Mouse (Mus musculus): ENCODE data around the gene Foxo1.

Gene Foxo1

DNA sequence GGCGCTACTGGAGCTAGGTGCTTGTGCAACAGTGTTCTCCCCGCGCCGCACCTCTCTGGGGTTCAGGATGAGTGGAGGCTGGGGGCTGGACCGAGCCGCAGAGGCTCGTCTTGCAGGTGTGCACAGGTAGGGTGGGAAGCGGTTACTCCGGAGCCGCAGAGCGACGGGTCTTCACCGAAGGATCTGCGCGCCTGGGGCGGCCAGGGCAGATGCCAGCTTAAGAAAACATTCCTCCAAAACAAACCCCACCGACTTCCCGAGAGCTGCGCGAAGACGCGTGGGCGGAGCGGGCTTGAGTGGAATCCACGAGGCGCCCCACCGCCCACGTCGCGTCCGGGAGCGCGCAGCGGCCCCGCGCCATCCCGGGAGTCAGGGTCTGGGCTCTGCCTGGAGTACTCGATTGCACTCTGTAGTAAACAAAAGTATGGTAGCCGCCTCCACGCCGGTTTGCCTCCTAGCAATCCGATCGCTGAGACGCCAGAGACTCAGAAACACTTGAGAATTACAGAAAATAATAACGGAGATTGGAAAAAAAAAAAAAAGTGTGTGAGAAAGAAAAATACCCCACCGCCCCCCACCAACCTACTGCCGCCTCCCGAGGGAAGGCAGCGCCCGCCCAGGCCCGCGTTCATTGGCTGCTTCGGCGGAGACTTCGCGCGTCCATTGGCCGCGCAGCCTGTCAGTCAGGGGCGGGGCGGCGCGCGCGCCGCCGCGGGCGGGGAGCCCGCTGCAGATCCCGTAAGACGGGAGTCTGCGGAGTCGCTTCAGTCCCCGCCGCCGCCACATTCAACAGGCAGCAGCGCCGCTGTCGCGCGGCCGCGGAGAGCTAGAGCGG lies at the start of gene Foxo1:
Gene Foxo1 (plus strand): TSS at position 685 of the 835 bp plus-strand sequence.
- peak; percentile 88 to 97 for DNase-seq (ENCODE audit: inconsistent age in 2 of 2, low spot score in 1 of 2)

DNA sequence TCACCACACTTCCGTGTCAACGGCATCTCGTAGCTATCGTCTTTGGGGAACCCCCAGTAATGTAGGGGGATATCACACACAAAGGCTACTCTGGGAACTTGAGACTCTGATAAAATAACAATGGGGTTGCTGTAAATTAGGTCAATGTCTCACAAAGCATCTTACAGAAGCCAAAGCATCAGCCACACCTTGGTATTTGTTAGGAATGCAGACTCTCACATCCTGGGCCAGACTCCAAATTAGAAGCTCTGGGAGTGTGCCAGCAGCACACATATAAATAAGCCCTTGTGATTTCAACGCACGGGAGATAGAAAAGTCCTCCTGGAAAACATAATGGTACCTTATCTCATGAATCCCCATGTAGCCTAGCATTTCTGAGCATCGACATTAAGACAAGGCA lies 49.3 kb upstream of the Foxo1 start:
- DNase-seq (ENCODE audit: inconsistent age in 2 of 2, low spot score in 1 of 2), result no peak

DNA sequence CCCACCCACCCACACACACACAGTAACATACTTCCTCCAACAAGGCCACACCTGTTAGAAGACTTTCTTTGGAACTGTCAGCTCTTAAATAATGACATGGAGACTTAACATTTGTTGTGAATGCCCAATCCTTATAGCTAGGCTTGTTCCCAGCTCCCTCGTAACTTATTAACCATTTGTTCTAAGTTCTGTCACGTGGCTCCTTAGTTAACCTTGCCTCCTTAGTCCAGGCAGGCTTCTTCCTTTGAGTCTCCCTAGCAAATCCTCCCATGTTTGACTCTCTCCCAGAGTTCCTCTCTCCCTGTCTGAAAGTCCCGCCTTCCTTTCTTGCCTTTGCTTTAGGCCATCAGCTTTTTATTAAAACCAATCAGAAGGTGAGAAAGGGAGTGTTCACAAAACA lies 47.1 kb upstream of the Foxo1 start:
- DNase-seq (ENCODE audit: inconsistent age in 2 of 2, low spot score in 1 of 2), result no peak

DNA sequence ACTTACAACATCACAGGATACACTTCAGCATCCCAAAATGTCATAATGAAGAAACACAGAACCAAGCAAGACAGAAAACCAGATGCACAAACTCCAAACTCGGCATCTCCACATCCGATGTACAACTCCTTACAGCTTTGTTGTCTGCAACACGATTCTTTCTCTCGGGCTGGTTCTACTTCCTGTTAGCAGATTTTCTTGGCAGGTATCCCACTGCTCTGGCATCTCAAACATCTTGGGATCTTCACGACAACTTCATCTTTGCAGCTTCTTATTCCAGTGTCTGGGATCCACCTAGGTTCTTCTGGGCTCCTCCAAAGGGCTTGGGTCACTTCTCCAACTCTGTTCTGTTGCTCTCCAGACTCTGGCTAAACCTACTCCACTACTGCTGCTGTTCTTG lies 46.2 kb upstream of the Foxo1 start:
- DNase-seq (ENCODE audit: inconsistent age in 2 of 2, low spot score in 1 of 2), result no peak

DNA sequence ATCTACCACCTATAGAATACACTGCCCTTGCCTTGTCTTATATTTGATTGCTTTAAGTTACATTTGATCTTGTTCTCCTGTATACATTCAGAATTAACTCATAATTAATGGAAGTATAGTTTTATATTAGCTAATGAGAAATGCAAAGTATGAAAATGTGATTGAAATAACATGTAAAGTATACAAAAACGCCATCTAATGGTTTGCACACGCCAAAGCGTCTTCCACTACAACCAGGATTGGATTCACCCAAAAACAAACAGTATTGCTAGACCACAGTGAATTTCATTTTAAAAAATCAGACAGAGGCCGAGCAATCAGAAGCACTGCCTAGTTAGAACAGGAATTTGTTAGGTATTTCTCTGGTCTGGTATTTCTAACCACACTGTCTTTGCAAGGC lies 31.6 kb upstream of the Foxo1 start:
- DNase-seq (ENCODE audit: inconsistent age in 2 of 2, low spot score in 1 of 2), result no peak

DNA sequence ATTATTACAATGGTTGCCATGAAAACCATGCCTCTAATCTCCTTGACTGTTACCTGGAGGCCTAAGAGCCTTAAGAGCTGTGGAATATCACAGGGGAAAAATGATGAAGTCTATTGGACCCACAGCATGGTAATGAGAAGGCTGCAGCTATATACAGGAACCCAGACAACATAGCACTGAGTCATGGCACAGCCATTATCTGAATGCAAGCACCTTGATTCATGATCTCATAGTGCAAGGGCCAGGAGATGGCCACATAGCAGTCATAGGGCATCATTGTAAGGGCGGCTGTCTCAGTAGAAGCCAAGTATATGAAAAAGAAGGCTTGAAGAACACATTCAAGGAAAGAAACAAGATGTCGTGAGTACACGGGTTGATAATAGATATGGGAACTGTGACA lies 31.0 kb upstream of the Foxo1 start:
- no peak for DNase-seq (ENCODE audit: inconsistent age in 2 of 2, low spot score in 1 of 2)

DNA sequence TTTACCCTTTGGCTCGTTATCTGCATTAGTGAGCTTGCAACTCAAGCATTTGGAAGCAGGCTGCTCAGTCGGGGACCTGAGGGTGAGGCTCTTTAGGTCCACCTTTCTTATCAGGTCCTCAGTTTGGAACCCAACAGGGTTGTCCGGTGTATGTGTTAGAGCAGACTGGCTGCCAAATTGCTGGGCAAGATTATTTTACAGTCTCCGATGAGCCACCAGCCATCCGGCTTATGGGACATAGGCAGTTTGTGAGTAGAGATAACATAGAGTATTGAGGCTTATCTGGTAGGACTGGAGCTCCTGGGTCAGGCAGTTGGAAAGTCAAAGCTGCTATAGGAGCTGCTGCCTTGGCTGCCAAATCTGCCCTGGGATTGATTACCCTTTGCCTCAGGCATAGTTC lies 27.1 kb upstream of the Foxo1 start:
- peak in 1 of 2 experiments; percentile 13 for DNase-seq (ENCODE audit: inconsistent age in 2 of 2, low spot score in 1 of 2)

DNA sequence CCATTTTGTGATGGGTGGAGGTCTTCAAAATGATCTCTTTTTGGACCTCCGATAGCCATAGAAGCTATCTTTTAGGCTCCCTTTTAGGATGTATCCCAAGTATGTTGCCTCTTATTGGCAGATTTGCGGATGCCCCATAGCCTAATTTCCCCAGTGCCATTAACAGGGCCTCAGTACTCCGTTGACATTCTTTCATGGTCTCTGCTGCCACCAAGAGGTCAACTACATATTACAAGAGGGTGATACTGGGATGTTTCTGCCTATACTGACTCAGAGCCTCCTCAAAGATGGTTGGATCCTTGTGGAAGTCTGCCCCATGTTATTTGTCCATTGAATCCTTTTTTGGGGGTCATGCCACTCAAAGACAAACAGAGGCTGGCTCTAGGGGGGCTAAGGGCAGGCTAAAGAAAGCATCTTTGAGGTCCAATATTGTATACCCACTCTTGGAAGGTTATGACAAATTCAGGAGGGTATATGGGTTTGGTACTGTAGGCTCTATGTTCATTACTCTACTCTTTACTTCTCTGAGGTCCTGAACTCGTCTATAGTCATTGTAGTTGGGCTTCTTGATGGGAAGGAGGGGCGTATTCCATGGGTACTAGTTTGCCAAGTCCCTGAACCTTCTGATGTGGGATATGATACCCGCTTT lies 25.6 kb upstream of the Foxo1 start:
- peak; percentile 71 to 96 for DNase-seq (ENCODE audit: inconsistent age in 2 of 2, low spot score in 1 of 2)

DNA sequence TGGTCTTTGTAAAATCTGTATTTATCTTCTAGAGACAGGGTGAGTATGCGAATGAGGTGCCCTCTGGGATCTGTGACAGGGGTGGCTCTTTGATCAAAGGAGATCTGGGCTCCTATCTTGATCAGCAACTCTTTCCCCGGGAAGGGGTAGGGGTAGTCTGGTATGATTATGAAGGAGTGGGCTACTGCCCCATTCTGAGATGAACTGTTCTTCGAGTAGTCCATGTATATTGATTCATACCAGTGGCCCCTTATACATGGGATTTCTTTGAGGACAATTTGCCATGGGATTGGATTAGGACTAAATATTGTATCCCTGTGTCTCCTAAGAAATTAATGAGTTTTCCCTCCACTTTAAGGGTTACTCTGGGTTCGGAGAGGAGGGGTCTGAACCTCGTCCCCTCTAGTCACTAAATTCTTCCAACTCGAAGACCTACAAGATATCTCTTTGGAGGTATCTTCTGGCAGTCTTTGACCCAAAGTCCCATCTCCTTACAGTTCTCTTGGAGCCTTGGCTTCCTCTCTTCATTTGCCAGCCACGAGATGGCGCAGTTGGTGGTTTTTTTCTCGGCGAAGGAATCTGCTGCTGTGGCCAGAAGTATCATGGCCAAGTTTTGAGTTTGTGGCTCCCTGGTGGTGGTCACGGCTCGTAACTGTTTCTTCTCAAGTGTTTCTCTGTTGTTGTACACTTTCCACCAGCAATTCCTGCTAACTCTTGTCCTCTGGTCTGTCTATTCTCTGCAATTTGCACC lies 24.7 kb upstream of the Foxo1 start:
- DNase-seq (ENCODE audit: inconsistent age in 2 of 2, low spot score in 1 of 2), result peak; percentile 17 to 63

DNA sequence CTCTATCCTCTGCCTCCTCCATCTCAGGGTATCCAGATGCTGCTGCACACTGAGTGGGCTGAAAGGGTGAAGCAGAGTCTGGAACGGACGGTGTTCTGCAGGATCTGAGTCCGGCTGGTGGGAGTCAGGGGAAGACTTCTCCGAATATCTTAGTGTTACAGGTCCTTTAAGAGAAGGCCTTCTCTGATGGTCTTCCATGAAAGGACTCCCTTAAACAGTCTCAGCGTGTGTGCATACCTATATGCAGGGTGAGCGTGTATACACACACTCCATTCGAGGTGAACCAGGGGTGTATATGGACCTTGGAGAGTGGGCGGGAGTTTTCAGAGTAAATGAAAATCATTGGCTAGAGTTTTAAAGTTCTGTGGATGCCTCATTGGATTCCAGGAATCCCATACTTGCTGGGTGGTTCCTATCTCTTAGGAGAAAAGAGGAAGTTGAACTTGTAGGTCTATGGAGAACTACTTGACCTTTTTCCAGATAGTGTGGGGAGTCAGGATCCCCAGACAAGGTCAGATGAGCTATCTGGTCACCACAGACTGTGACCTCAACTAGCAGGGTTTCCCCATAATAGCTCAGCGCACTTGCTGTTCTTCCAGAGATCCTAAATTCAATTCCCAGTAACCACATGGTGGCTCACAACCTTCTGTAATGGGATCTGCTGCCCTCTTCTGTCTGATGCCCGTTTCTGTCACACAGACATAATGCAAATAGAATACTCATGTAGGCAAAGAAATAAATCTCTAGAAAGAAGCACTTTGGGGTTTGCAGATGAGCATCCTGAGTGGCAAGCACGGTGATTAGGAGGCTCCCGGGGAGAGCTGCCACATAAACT lies 21.9 kb upstream of the Foxo1 start:
- DNase-seq (ENCODE audit: inconsistent age in 2 of 2, low spot score in 1 of 2), result peak; percentile 17 to 47

DNA sequence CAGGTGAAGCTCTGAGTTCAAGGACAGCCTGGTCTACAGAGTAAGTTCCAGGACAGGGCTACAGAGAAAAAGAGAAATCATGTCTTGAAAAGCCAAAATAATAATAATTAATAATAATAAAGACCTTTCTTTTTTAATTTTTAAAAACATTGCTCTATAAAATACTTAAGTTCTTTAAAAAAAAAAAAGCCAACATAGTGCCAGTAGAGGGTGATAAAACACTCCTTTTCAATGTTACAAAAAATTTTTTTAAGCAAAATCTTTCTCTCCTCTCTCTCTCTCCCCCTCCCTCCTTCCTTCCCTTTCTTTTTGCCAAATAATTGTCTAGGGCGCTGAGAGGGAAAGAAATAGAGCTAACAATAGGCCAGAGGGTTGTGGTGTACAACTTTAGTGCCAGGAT lies 17.0 kb upstream of the Foxo1 start:
- DNase-seq (ENCODE audit: inconsistent age in 2 of 2, low spot score in 1 of 2), result no peak

DNA sequence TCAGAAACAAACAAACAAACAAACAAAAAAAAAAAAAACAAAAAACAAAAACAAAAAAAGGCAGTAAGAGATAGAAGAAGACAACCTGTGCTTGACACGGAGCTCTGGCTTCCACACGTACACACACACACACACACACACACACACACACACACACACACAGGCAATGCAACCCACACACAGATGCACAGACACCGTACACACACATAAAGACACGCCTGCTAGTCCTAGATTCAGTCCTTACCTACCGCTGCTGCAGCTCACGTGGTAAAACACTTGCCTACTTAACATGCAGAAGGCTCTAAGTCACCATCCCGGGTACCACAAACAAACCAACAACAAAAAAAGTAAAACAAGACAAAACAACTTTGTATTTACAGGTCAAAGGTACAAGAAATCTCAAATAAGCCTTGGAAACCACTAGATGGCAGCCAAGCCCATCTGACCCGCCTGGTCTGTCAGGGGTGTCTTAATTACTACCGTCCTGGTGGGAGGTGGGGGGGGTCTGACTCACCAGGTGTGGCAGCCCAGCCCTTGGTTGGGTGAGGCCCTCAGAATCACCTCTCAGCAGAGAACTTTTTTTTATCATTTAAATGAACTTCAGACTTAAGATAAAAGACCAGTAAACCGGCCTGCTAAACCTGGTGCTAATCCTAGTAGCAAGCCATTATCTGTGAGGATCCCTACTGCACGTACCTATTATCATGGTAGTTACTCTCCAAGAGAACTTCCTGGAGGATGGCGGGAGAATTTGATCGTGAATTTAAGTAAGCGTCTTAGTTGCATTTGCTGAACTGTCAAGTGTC lies 14.3 kb upstream of the Foxo1 start:
- DNase-seq (ENCODE audit: inconsistent age in 2 of 2, low spot score in 1 of 2), result peak in 1 of 2 experiments; percentile 69

DNA sequence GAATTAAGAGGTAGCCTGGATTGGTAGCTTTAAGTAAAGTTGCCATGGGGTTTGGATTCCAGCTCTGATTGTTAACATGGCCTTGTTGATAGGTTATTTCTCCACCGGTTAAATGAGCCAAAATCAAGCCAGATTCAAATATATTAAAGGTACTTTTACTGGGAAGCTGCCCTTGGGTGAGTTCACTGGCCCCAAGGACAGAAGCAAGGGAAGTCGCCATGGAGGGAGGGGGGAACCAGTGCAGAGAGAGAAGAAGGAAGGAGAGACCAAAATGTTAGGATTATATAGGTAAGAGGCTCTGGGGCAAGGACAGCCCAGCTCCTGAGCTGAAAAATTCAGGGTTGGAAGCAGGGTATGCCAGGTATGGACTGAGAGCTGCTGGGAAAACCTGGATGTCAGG lies 13.6 kb upstream of the Foxo1 start:
- peak in 1 of 2 experiments; percentile 52 for DNase-seq (ENCODE audit: inconsistent age in 2 of 2, low spot score in 1 of 2)

DNA sequence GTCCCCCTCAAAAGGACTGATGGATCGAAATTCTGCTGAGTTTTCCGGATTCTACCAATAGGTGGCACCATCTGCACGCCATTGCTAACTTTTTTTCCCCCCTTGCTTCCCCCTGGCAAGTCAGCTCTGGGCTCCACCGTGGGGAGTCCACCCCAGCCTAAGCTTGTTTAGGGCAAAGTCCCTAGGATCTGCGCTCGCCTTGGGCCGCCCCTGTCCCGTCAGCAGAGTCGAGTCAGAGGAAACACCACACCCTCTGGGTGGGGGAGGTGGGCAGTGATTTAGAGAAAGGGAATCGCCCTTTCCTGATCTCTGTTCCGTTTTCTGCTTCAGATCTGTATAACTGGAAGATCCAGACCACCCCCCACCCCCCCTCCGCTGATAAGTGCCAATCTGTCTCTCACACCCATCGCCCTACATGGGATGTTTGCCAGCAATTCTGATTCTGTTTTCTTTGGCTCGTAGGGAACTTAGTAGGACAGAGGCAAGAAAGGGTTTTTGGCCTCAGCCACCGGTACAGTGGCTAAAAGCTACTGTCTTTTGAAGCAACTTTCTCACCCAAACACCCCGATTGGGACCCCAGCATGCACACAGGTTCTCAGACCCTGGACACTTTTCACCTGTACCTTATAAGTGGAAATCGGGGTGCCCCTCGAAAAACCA lies 10.2 kb upstream of the Foxo1 start:
- peak; percentile 41 to 79 for DNase-seq (ENCODE audit: inconsistent age in 2 of 2, low spot score in 1 of 2)

DNA sequence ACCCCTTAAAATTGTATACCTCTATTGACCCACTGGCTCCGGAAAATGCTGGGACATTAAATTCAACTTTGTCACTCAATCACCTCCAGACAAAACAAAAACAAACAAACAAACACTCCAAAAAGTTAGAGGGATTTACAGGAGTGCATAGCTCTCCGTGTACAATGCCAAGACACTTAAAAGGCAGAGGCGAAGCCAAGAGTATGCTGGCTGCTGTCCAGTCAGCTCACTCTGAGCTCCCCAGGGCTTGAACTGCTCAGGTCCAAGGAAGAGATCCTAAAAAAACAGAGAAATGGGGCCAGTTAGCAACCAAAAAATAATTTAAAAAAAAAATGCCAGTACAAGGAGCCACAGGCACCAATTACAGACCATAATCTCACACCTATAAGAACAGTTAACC lies 9.6 kb upstream of the Foxo1 start:
- peak in 1 of 2 experiments; percentile 78 for DNase-seq (ENCODE audit: inconsistent age in 2 of 2, low spot score in 1 of 2)

DNA sequence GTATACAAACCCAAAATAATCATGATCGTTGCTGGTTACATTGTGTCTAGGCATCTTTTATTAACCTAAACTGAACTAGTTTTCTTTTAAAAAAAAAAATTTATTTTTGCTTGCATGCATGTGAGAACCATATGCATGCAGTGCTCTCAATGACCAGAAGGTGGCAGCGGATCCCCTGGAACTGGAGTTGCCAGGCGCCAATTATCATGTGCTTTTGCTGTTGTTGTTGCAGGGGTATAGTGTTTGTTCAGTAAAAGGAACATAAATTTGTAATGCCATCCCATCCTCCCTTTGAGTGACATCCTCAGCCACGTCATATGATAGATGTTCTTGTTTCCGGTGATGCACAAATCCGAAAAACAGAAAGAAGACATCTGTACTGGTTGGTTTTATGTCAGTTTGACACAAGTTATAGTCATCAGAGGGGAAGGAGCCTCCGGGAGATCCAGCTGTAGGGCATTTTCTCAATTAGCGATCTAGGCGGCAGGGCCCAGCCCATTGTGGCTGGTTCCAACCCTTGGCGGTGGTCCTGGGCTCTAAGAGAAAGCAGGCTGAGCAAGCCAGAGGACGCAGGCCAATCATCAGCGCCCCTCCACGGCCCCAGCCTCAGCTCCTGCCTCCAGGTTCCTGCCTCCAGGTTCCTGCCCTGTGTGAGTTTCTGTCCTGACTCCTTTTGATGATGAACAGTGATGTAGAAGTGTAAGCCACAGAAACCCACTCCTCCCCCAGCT lies 5.5 kb upstream of the Foxo1 start:
- peak; percentile 67 to 91 for DNase-seq (ENCODE audit: inconsistent age in 2 of 2, low spot score in 1 of 2)

DNA sequence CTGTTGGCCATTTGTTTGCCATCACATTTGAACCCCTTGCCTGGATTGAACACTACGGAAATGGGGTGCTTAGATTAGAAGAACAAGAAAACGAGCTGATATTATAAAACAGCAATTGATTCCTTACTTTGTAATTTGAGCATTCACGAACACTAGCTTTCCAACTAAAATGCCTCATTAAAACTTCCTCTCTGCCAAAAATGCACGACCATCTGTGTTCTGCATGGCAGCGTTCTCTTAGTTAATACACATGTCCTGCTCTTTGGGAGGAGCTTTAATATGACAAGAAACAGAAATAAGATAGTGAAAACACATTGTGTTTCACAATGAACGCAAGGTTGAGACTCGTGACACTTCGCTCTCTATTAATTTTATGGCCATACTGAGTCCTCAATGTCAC lies 3.8 kb upstream of the Foxo1 start:
- no peak for DNase-seq (ENCODE audit: inconsistent age in 2 of 2, low spot score in 1 of 2)

DNA sequence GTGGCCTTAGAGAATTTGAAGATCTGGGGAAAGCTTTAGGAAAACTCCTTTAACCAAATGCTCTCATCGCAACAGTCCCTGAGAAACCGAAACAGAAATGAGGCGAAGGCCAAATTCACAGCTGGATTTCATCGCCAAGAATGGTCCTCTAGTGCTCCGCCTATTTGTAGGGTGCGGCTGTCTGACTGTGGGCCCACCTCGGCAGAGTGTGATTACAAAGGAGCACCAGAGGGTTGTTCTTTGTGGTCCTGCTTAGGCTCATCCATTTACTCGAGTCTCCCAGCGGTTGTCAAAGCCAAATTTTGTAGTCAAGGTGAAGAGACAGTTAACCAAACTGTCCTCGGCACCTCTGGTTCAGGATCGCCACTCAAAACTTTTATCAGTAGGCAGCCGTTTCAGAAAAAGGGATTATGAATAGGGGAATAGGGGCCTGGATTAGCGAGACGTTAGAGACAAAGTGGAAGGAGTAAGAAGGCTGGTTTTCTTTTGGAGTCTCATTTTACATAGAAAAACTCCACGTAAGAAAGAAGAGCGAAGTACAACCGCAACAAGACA lies 1.5 kb upstream of the Foxo1 start:
- DNase-seq (ENCODE audit: inconsistent age in 2 of 2, low spot score in 1 of 2), result peak; percentile 24 to 70

DNA sequence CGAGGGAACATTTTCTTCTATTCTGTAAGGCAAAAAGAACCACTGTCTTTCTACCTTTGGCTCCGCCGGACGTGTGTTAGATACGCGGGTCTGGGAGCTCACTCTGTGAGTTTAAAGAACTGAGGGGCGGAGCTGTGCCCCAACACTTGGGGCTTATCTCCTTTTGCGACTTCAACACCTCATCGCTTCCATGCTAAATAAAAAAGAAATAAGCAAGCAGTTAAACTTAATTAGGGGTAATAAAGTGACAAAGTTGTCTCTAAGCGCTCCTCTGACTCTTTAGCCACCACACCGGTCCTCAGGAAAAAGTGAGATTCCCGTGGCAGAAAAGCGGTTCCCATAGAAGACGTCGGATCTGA lies 864 bp upstream of the Foxo1 start:
- DNase-seq (ENCODE audit: inconsistent age in 2 of 2, low spot score in 1 of 2), result no peak

All from adrenal gland, adult (tissue).